Mouse (Mus musculus) testis, adult 2 months (tissue): ENCODE results near the gene Spry1. TPM values are rescaled to one million over a fixed set of nuclear protein-coding genes. Genes with fewer than 3 reads are reported as not detected.
A peak's percentile ranks its signal among the peaks of the same experiment; 100 is the strongest.

Experiments used
- H3K27ac ChIP-seq: fragments of 200-500 bp; 2 replicates; pipeline ENCODE4 v1.5.1; 2012; ENCODE audit warnings: low read depth, low read length; ENCODE audit not compliant: control insufficient read depth, insufficient read depth
- H3K27me3 ChIP-seq: fragments of 200-500 bp; 2 replicates; pipeline ENCODE4 v1.6.1; 2012; ENCODE audit warnings: mild to moderate bottlenecking, low read length, moderate library complexity; ENCODE audit not compliant: control insufficient read depth, insufficient read depth
- H3K36me3 ChIP-seq: fragments of 200-500 bp; 2 replicates; pipeline ENCODE4 v1.6.1; 2012; ENCODE audit warnings: mild to moderate bottlenecking, low read length; ENCODE audit not compliant: control insufficient read depth, insufficient read depth
- H3K4me1 ChIP-seq: fragments of 200-500 bp; 2 replicates; pipeline ENCODE4 v1.6.1; 2012; ENCODE audit warnings: low read length; ENCODE audit not compliant: control insufficient read depth, insufficient read depth
- H3K4me3 ChIP-seq: fragments of 200-500 bp; 2 replicates; pipeline ENCODE4 v1.5.1; 2012; ENCODE audit warnings: low read depth, mild to moderate bottlenecking, low read length, moderate library complexity, mixed read lengths; ENCODE audit not compliant: control insufficient read depth
- CTCF ChIP-seq: fragments of 200-500 bp; IDR thresholded peaks from 2 replicates; pipeline ENCODE4 v1.5.1; 2012; ENCODE audit warnings: low read depth, mild to moderate bottlenecking, inconsistent platforms, low read length, moderate library complexity; ENCODE audit not compliant: control insufficient read depth, insufficient read depth, insufficient replicate concordance
- POLR2A ChIP-seq: fragments of 200-500 bp; IDR thresholded peaks from 2 replicates; pipeline ENCODE4 v1.6.1; 2012; ENCODE audit warnings: low read depth, mild to moderate bottlenecking, inconsistent platforms, low read length, moderate library complexity; ENCODE audit not compliant: control insufficient read depth
- polyA plus RNA-seq: library from polyadenylated mRNA; depleted of rRNA; stranded (reverse); fragments of >200 nt; gene quantifications from 2 replicates; pipeline ENCODE4 v1.2.3, GENCODE M21; 2012

The Spry1 gene
- polyA plus RNA-seq, 1 experiment: 4.6 TPM

- Histone ChIP-seq H3K4me3 (no peak overlapping the region), H3K27ac (no peak overlapping the region), H3K27me3 (no peaks in the 10 kb centered on the region), H3K4me1 (no peaks in the 10 kb centered on the region), H3K36me3 (no peaks in the 10 kb centered on the region)
- TF ChIP-seq CTCF (no peak), POLR2A (no peak)
Observed at GRCm38 (mm10) chr3:37632246-37632645, 7.5 kb upstream of the Spry1 start.

GRCm38 (mm10) chr3:37632751-37633150 lies 7.0 kb upstream of the Spry1 start:
- no peaks in the 10 kb centered on the region for H3K36me3 ChIP-seq
- no peaks in the 10 kb centered on the region for H3K4me1 ChIP-seq
- H3K27me3 ChIP-seq: no peaks in the 10 kb centered on the region
- H3K27ac ChIP-seq: no peak overlapping the region
- H3K4me3 ChIP-seq: no peak overlapping the region
- TF ChIP-seq POLR2A (no peak), CTCF (no peak)

- H3K36me3 ChIP-seq: no peaks in the 10 kb centered on the region
- H3K27me3 ChIP-seq: no peaks in the 10 kb centered on the region
- H3K4me1 ChIP-seq: no peaks in the 10 kb centered on the region; the same call in 1 of the 2 replicates
- no peak overlapping the region for H3K27ac ChIP-seq
- no peak overlapping the region for H3K4me3 ChIP-seq
- TF ChIP-seq CTCF (no peak), POLR2A (no peak)
Observed at GRCm38 (mm10) chr3:37634648-37635047, 5.1 kb upstream of the Spry1 start.

- Histone ChIP-seq H3K4me3 (no peak overlapping the region), H3K27ac (no peak overlapping the region), H3K27me3 (no peaks in the 10 kb centered on the region), H3K36me3 (no peaks in the 10 kb centered on the region), H3K4me1 (peaks cover 9% of the 10 kb centered on the region)
- no peak for TF ChIP-seq CTCF
- TF ChIP-seq POLR2A: no peak
Observed at GRCm38 (mm10) chr3:37636921-37637320, 2.8 kb upstream of the Spry1 start.

- H3K27ac ChIP-seq: peak overlapping the region; percentile 80
- H3K36me3 ChIP-seq: no peaks in the 10 kb centered on the region
- no peak for TF ChIP-seq CTCF
- no peak for TF ChIP-seq POLR2A
- H3K27me3 ChIP-seq: no peaks in the 10 kb centered on the region
- H3K4me1 ChIP-seq: peaks cover 9% of the 10 kb centered on the region
- peak overlapping the region; percentile 92 for H3K4me3 ChIP-seq
Observed at GRCm38 (mm10) chr3:37640162-37640721, 495 bp downstream of the Spry1 start.

- peak overlapping the region; percentile 92 for H3K4me3 ChIP-seq
- H3K27ac ChIP-seq: no peak overlapping the region
- peaks cover 9% of the 10 kb centered on the region for H3K4me1 ChIP-seq
- TF ChIP-seq CTCF (0 out of 2 replicates have a peak, but pooled peaks have one; percentile 17), POLR2A (no peak)
- H3K36me3 ChIP-seq: no peaks in the 10 kb centered on the region
- no peaks in the 10 kb centered on the region for H3K27me3 ChIP-seq
Observed at GRCm38 (mm10) chr3:37640810-37641209, 1.1 kb downstream of the Spry1 start.

GRCm38 (mm10) chr3:37641796-37642680 lies 2.3 kb downstream of the Spry1 start:
- Histone ChIP-seq H3K27me3 (no peaks in the 10 kb centered on the region), H3K4me3 (no peak overlapping the region), H3K4me1 (peaks cover 9% of the 10 kb centered on the region), H3K36me3 (no peaks in the 10 kb centered on the region), H3K27ac (no peak overlapping the region; the same call in 1 of the 2 replicates)
- TF ChIP-seq POLR2A: no peak
- no peak for TF ChIP-seq CTCF

- Histone ChIP-seq H3K27me3 (no peaks in the 10 kb centered on the region), H3K4me1 (peaks cover 9% of the 10 kb centered on the region), H3K36me3 (no peaks in the 10 kb centered on the region), H3K4me3 (no peak overlapping the region), H3K27ac (no peak overlapping the region)
- TF ChIP-seq POLR2A (no peak), CTCF (no peak)
Observed at GRCm38 (mm10) chr3:37642681-37643214, 3.0 kb downstream of the Spry1 start.
